Comparison of ENCODE assay signal across 8 mouse cellular contexts in the genomic region with DNA sequence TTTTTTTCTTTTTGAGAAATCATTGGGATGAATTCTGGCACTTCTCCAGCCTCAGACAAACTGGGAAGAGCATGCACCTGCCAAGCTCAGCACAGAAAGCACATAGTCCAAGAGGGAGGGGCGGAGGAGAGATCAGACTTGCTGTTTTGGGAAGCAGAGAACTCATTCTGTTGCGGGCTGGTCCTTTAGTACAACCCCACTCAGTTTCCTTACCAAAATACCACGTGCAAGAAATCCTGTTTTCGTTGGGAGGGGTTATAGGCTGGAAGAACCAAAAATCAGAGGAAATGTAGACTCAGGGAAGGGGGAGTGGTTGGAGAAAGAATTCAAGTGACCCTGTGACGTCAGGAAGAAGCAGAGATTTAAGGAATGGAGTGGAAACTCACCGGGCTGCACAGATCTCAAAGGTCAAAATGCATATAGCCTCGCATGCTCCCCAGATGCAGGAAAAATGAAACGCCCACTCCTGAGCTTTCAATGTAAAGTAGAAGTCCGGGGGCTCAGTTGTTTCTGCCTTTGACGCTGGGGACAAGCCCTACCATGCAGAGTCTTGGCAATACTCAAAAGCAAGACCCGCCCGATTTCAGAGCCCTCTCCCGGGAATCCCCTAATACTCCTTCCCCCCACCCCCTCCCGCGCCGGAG. TPM values are rescaled to one million over a fixed set of nuclear protein-coding genes. Genes with fewer than 3 reads are reported as not detected.
DNase-seq lines count a peak whose midpoint lies in the region; ATAC-seq and TF ChIP-seq lines count a peak whose summit lies in the region.

No protein-coding gene starts in this region.

- 1% methylated on average over 16 of the region's 16 CpGs for WGBS in embryonic facial prominence, embryonic 13.5 days
- under 1% methylated on average over 16 of the region's 16 CpGs for WGBS in intestine, embryonic 15.5 days
- WGBS in liver, embryonic 16.5 days (ENCODE audit: insufficient replicate concordance) = 1% methylated on average over 16 of the region's 16 CpGs

- H3K4me1 ChIP-seq in ES-Bruce4 (ENCODE audit: control insufficient read depth, insufficient read depth, low read length) = no peaks in the 10 kb centered on the region
- H3K4me1 ChIP-seq in embryonic facial prominence, embryonic 13.5 days = peaks cover 18% of the 10 kb centered on the region
- peaks cover 10% of the 10 kb centered on the region; the same call in 1 of the 2 replicates for H3K4me1 ChIP-seq in intestine, embryonic 15.5 days (replicated peaks)
- H3K4me1 ChIP-seq in liver, embryonic 16.5 days (ENCODE audit: control insufficient read depth, low read depth, low read length) = peaks cover 4% of the 10 kb centered on the region

- intact Hi-C loops in gastrocnemius, adult 2 months (cut with DNase I) = loop anchor here (2.0 to 5.0 kb wide), 2 partner anchors 277 to 457 kb away; no protein-coding TSS in a partner anchor

- ATAC-seq in embryonic facial prominence, embryonic 13.5 days (ENCODE audit: insufficient number of reproducible peaks, insufficient read depth, low FRiP score, low TSS enrichment, low read depth) = no peak; the same call in 1 of the 2 replicates
- ATAC-seq in intestine, embryonic 15.5 days = peak; percentile 52
- no peak for ATAC-seq in liver, embryonic 16.5 days (ENCODE audit: low read depth)

- H3K27me3 ChIP-seq in ES-Bruce4 (ENCODE audit: control insufficient read depth, insufficient read depth, low read length, poor library complexity, severe bottlenecking) = no peaks in the 10 kb centered on the region
- peaks cover 7% of the 10 kb centered on the region; the same call in 1 of the 2 replicates for H3K27me3 ChIP-seq in embryonic facial prominence, embryonic 13.5 days
- no peaks in the 10 kb centered on the region for H3K27me3 ChIP-seq in intestine, embryonic 15.5 days (replicated peaks)
- peaks cover 3% of the 10 kb centered on the region for H3K27me3 ChIP-seq in liver, embryonic 16.5 days (ENCODE audit: control insufficient read depth, insufficient read depth, low read depth, low read length)

- peaks cover 2% of the 10 kb centered on the region; the same call in 1 of the 2 replicates for H3K36me3 ChIP-seq in ES-Bruce4 (ENCODE audit: control insufficient read depth, insufficient read depth, low read length, poor library complexity, severe bottlenecking)
- no peaks in the 10 kb centered on the region for H3K36me3 ChIP-seq in embryonic facial prominence, embryonic 13.5 days
- no peaks in the 10 kb centered on the region for H3K36me3 ChIP-seq in intestine, embryonic 15.5 days
- no peaks in the 10 kb centered on the region for H3K36me3 ChIP-seq in liver, embryonic 16.5 days (ENCODE audit: control insufficient read depth, insufficient read depth)

- H3K9me3 ChIP-seq in ES-Bruce4 (replicated peaks; ENCODE audit: control insufficient read depth, insufficient read depth, low read length, poor library complexity, severe bottlenecking) = no peaks in the 10 kb centered on the region
- no peaks in the 10 kb centered on the region for H3K9me3 ChIP-seq in embryonic facial prominence, embryonic 13.5 days
- H3K9me3 ChIP-seq in intestine, embryonic 15.5 days = no peaks in the 10 kb centered on the region
- no peaks in the 10 kb centered on the region for H3K9me3 ChIP-seq in liver, embryonic 16.5 days (replicated peaks; ENCODE audit: control insufficient read depth, low read length)

- peak overlapping the region; percentile 95 for H3K4me3 ChIP-seq in gastrocnemius, adult 2 months
- H3K4me3 ChIP-seq in ES-Bruce4 (ENCODE audit: low read depth, low read length) = peak overlapping the region; percentile 83
- peak overlapping the region; percentile 91 for H3K4me3 ChIP-seq in embryonic facial prominence, embryonic 13.5 days
- peak overlapping the region; percentile 89 for H3K4me3 ChIP-seq in intestine, embryonic 15.5 days (replicated peaks)
- peak overlapping the region; percentile 71 for H3K4me3 ChIP-seq in liver, embryonic 16.5 days (ENCODE audit: low read depth, low read length)

- DNase-seq in gastrocnemius, adult 2 months = no peak
- DNase-seq in gastrocnemius, postnatal 25 days = no peak
- no peak for DNase-seq in ovary, postnatal 36 days (ENCODE audit: low spot score)
- DNase-seq in gastrocnemius, postnatal 10 days = no peak

- H3K27ac ChIP-seq in gastrocnemius, adult 2 months = peak overlapping the region; percentile 87
- H3K27ac ChIP-seq in ES-Bruce4 (ENCODE audit: insufficient read depth, low read length) = 0 out of 2 replicates have a peak overlapping the region, but pooled peaks have one; percentile 58
- H3K27ac ChIP-seq in embryonic facial prominence, embryonic 13.5 days = 0 out of 2 replicates have a peak overlapping the region, but pooled peaks have one; percentile 28
- H3K27ac ChIP-seq in intestine, embryonic 15.5 days = 0 out of 2 replicates have a peak overlapping the region, but pooled peaks have one; percentile 27
- no peak overlapping the region for H3K27ac ChIP-seq in liver, embryonic 16.5 days (ENCODE audit: low read length)

- TF ChIP-seq POLR2A in ES-Bruce4 (IDR thresholded peaks at IDR 0.05; ENCODE audit: insufficient read depth, low read length) = no peak

- peak overlapping the region; percentile 82 for H3K4me2 ChIP-seq in embryonic facial prominence, embryonic 13.5 days
- peak overlapping the region; percentile 80 for H3K4me2 ChIP-seq in intestine, embryonic 15.5 days (replicated peaks)
- peak overlapping the region; percentile 77 for H3K4me2 ChIP-seq in liver, embryonic 16.5 days (ENCODE audit: low read depth, low read length)

- peak overlapping the region; percentile 38 for H3K9ac ChIP-seq in ES-Bruce4 (ENCODE audit: low read depth, poor library complexity, severe bottlenecking)
- peak overlapping the region; percentile 57; the same call in 1 of the 2 replicates for H3K9ac ChIP-seq in embryonic facial prominence, embryonic 13.5 days
- H3K9ac ChIP-seq in intestine, embryonic 15.5 days = peak overlapping the region; percentile 28; the same call in 1 of the 2 replicates
- no peak overlapping the region for H3K9ac ChIP-seq in liver, embryonic 16.5 days (ENCODE audit: low read depth, low read length)

- TF ChIP-seq EP300 in ES-Bruce4 (IDR thresholded peaks at IDR 0.05; ENCODE audit: insufficient read depth, low read depth, low read length) = no peak

- TF ChIP-seq CTCF in gastrocnemius, adult 2 months (IDR thresholded peaks at IDR 0.05) = no peak
- no peak for TF ChIP-seq CTCF in ES-Bruce4 (IDR thresholded peaks at IDR 0.05; ENCODE audit: low read depth, low read length)

RNA-seq across cellular contexts. Expression of gene Ccdc148, which starts 0.4 kb away (rescaled TPM):
- under 1 TPM in 1 of 2 experiments, not detected in 1; 0.17 TPM for total RNA-seq in gastrocnemius, adult 2 months (2021)
- total RNA-seq in gastrocnemius, postnatal 25 days (2021) = not detected
- 0.58 and 0.63 TPM in 2 replicates for polyA plus RNA-seq in ES-Bruce4 (2011; ENCODE audit: insufficient read depth, insufficient read length, low read depth, missing spikeins)
- polyA plus RNA-seq in embryonic facial prominence, embryonic 13.5 days (2015; fragmentation: Nextera tagmentation; extraction: Ambion mirVana) = 1.2 and 1.3 TPM in 2 replicates
- polyA plus RNA-seq in intestine, embryonic 15.5 days (2015; fragmentation: Nextera tagmentation; extraction: Ambion mirVana) = 0.88 and 0.90 TPM in 2 replicates
- 0.50 and 0.70 TPM in 2 replicates for polyA plus RNA-seq in liver, embryonic 16.5 days (2015; fragmentation: Nextera tagmentation; extraction: Ambion mirVana)
- under 1 TPM; 0.23 to 0.27 TPM for total RNA-seq in gastrocnemius, postnatal 10 days (2021)

RNA-seq across cellular contexts. Expression of gene Pkp4, which starts 0.6 kb away (rescaled TPM):
- 10 to 100 TPM; 24.9 to 34.0 TPM for total RNA-seq in gastrocnemius, adult 2 months (2021)
- 10 to 100 TPM; 27.3 to 27.9 TPM for total RNA-seq in gastrocnemius, postnatal 25 days (2021)
- 82.1 and 89.3 TPM in 2 replicates for polyA plus RNA-seq in ES-Bruce4 (2011; ENCODE audit: insufficient read depth, insufficient read length, low read depth, missing spikeins)
- 28.3 and 36.6 TPM in 2 replicates for polyA plus RNA-seq in embryonic facial prominence, embryonic 13.5 days (2015; fragmentation: Nextera tagmentation; extraction: Ambion mirVana)
- polyA plus RNA-seq in intestine, embryonic 15.5 days (2015; fragmentation: Nextera tagmentation; extraction: Ambion mirVana) = 17.4 and 19.6 TPM in 2 replicates
- polyA plus RNA-seq in liver, embryonic 16.5 days (2015; fragmentation: Nextera tagmentation; extraction: Ambion mirVana) = 4.7 and 6.1 TPM in 2 replicates
- total RNA-seq in gastrocnemius, postnatal 10 days (2021) = 10 to 100 TPM; 24.6 to 25.4 TPM
